Mouse (Mus musculus): ENCODE results near the gene Mmaa. TPM values are rescaled to one million over a fixed set of nuclear protein-coding genes. Genes with fewer than 3 reads are reported as not detected.

The Mmaa gene
- 36.9 and 37.5 TPM in 2 replicates for polyA plus RNA-seq (2012; rRNA removed)

- Histone ChIP-seq H3K27ac (ENCODE audit: insufficient read depth, low read length) (peak within 1 kb of the TSS; percentile 73), H3K4me1 (ENCODE audit: control insufficient read depth, insufficient read depth, low read length) (peaks cover 4% of the 10 kb centered on the region), H3K4me3 (ENCODE audit: insufficient read depth, low read length) (peak within 1 kb of the TSS; percentile 77)
- TF ChIP-seq POLR2A (IDR thresholded peaks at IDR 0.05; ENCODE audit: extremely low read depth, insufficient read depth, low read length) (peak; percentile 50; the same call in 1 of the 2 replicates), CTCF (IDR thresholded peaks at IDR 0.05; ENCODE audit: extremely low read depth, insufficient read depth, low read length) (no peak)
Observed at GRCm38 (mm10) chr8:79294610-79295275, at the start of gene Mmaa. Mmaa (minus strand) TSS chr8:79294937.

GRCm38 (mm10) chr8:79341236-79341635, 46.5 kb upstream of the Mmaa start:
- TF ChIP-seq CTCF (IDR thresholded peaks at IDR 0.05; ENCODE audit: extremely low read depth, insufficient read depth, low read length) (no peak), POLR2A (IDR thresholded peaks at IDR 0.05; ENCODE audit: extremely low read depth, insufficient read depth, low read length) (no peak)
- no peaks in the 10 kb centered on the region for H3K4me1 ChIP-seq (ENCODE audit: control insufficient read depth, insufficient read depth, low read length)
- no peak overlapping the region for H3K27ac ChIP-seq (ENCODE audit: insufficient read depth, low read length)
- no peak overlapping the region for H3K4me3 ChIP-seq (ENCODE audit: insufficient read depth, low read length)

GRCm38 (mm10) chr8:79339555-79339954, 44.8 kb upstream of the Mmaa start:
- Histone ChIP-seq H3K4me1 (ENCODE audit: control insufficient read depth, insufficient read depth, low read length) (no peaks in the 10 kb centered on the region), H3K27ac (ENCODE audit: insufficient read depth, low read length) (no peak overlapping the region), H3K4me3 (ENCODE audit: insufficient read depth, low read length) (no peak overlapping the region)
- TF ChIP-seq POLR2A (IDR thresholded peaks at IDR 0.05; ENCODE audit: extremely low read depth, insufficient read depth, low read length) (no peak), CTCF (IDR thresholded peaks at IDR 0.05; ENCODE audit: extremely low read depth, insufficient read depth, low read length) (peak; percentile 56)

GRCm38 (mm10) chr8:79338619-79339018, 43.9 kb upstream of the Mmaa start:
- no peak overlapping the region for H3K27ac ChIP-seq (ENCODE audit: insufficient read depth, low read length)
- no peaks in the 10 kb centered on the region for H3K4me1 ChIP-seq (ENCODE audit: control insufficient read depth, insufficient read depth, low read length)
- no peak for TF ChIP-seq CTCF (IDR thresholded peaks at IDR 0.05; ENCODE audit: extremely low read depth, insufficient read depth, low read length)
- no peak for TF ChIP-seq POLR2A (IDR thresholded peaks at IDR 0.05; ENCODE audit: extremely low read depth, insufficient read depth, low read length)
- H3K4me3 ChIP-seq (ENCODE audit: insufficient read depth, low read length): no peak overlapping the region

- Histone ChIP-seq H3K27ac (ENCODE audit: insufficient read depth, low read length) (no peak overlapping the region), H3K4me3 (ENCODE audit: insufficient read depth, low read length) (no peak overlapping the region), H3K4me1 (ENCODE audit: control insufficient read depth, insufficient read depth, low read length) (no peaks in the 10 kb centered on the region)
- TF ChIP-seq CTCF (IDR thresholded peaks at IDR 0.05; ENCODE audit: extremely low read depth, insufficient read depth, low read length) (no peak), POLR2A (IDR thresholded peaks at IDR 0.05; ENCODE audit: extremely low read depth, insufficient read depth, low read length) (no peak)
Observed at GRCm38 (mm10) chr8:79332109-79332900, 37.6 kb upstream of the Mmaa start.

GRCm38 (mm10) chr8:79331571-79331970, 36.8 kb upstream of the Mmaa start:
- TF ChIP-seq CTCF (IDR thresholded peaks at IDR 0.05; ENCODE audit: extremely low read depth, insufficient read depth, low read length) (no peak), POLR2A (IDR thresholded peaks at IDR 0.05; ENCODE audit: extremely low read depth, insufficient read depth, low read length) (no peak)
- H3K27ac ChIP-seq (ENCODE audit: insufficient read depth, low read length): no peak overlapping the region
- no peak overlapping the region for H3K4me3 ChIP-seq (ENCODE audit: insufficient read depth, low read length)
- H3K4me1 ChIP-seq (ENCODE audit: control insufficient read depth, insufficient read depth, low read length): no peaks in the 10 kb centered on the region

GRCm38 (mm10) chr8:79331017-79331416, 36.3 kb upstream of the Mmaa start:
- TF ChIP-seq CTCF (IDR thresholded peaks at IDR 0.05; ENCODE audit: extremely low read depth, insufficient read depth, low read length): no peak
- TF ChIP-seq POLR2A (IDR thresholded peaks at IDR 0.05; ENCODE audit: extremely low read depth, insufficient read depth, low read length): no peak
- Histone ChIP-seq H3K4me3 (ENCODE audit: insufficient read depth, low read length) (no peak overlapping the region), H3K27ac (ENCODE audit: insufficient read depth, low read length) (no peak overlapping the region), H3K4me1 (ENCODE audit: control insufficient read depth, insufficient read depth, low read length) (no peaks in the 10 kb centered on the region)

- no peak for TF ChIP-seq CTCF (IDR thresholded peaks at IDR 0.05; ENCODE audit: extremely low read depth, insufficient read depth, low read length)
- no peak for TF ChIP-seq POLR2A (IDR thresholded peaks at IDR 0.05; ENCODE audit: extremely low read depth, insufficient read depth, low read length)
- no peaks in the 10 kb centered on the region for H3K4me1 ChIP-seq (ENCODE audit: control insufficient read depth, insufficient read depth, low read length)
- no peak overlapping the region for H3K4me3 ChIP-seq (ENCODE audit: insufficient read depth, low read length)
- no peak overlapping the region for H3K27ac ChIP-seq (ENCODE audit: insufficient read depth, low read length)
Observed at GRCm38 (mm10) chr8:79329735-79330134, 35.0 kb upstream of the Mmaa start.

GRCm38 (mm10) chr8:79329182-79329581, 34.4 kb upstream of the Mmaa start:
- TF ChIP-seq POLR2A (IDR thresholded peaks at IDR 0.05; ENCODE audit: extremely low read depth, insufficient read depth, low read length) (no peak), CTCF (IDR thresholded peaks at IDR 0.05; ENCODE audit: extremely low read depth, insufficient read depth, low read length) (no peak)
- Histone ChIP-seq H3K4me1 (ENCODE audit: control insufficient read depth, insufficient read depth, low read length) (no peaks in the 10 kb centered on the region), H3K4me3 (ENCODE audit: insufficient read depth, low read length) (no peak overlapping the region), H3K27ac (ENCODE audit: insufficient read depth, low read length) (no peak overlapping the region)

GRCm38 (mm10) chr8:79325510-79325909, 30.8 kb upstream of the Mmaa start:
- TF ChIP-seq CTCF (IDR thresholded peaks at IDR 0.05; ENCODE audit: extremely low read depth, insufficient read depth, low read length): no peak
- no peak for TF ChIP-seq POLR2A (IDR thresholded peaks at IDR 0.05; ENCODE audit: extremely low read depth, insufficient read depth, low read length)

More at GRCm38 (mm10) chr8:79325510-79325909, 30.8 kb upstream of the Mmaa start:
- H3K4me3 ChIP-seq (ENCODE audit: insufficient read depth, low read length): no peak overlapping the region
- H3K27ac ChIP-seq (ENCODE audit: insufficient read depth, low read length): no peak overlapping the region
- H3K4me1 ChIP-seq (ENCODE audit: control insufficient read depth, insufficient read depth, low read length): no peaks in the 10 kb centered on the region

All from cortical plate, adult 2 months (tissue).